Mouse (Mus musculus) heart, adult 2 months (tissue): ENCODE data around the gene Slc25a39.

Source experiments
- CTCF ChIP-seq: fragments of 200-600 bp; IDR thresholded peaks from 2 replicates; pipeline ENCODE4 v1.8.1; 2022; ENCODE audit warnings: antibody characterized with exemption, mild to moderate bottlenecking, moderate library complexity
- POLR2A ChIP-seq: fragments of 200-500 bp; IDR thresholded peaks from 2 replicates; pipeline ENCODE4 v1.6.1; 2011; ENCODE audit warnings: mild to moderate bottlenecking, low read depth, low read length, control low read depth; ENCODE audit not compliant: insufficient read depth

DNA sequence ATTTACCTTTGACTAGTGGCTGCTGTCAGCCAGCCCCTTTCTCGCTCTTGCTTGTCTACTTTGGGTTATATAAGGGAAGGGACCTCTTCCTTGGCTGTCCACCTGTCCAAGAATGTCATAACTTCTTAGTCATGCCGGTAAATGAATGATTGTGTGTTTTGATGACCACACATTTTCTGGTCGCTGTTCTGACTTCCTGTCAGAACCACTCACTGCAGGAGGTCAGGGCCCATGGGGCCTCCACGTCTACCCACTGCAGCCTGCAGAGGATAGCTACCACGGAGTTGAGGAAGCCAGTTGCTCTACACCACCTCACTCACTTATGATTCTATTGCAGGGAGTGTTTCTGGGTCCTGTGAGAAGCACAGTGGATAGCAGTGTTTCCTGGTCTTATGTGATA lies 21.6 kb downstream of the Slc25a39 start:
- no peak for TF ChIP-seq CTCF
- TF ChIP-seq POLR2A = no peak
